Mouse (Mus musculus): ENCODE data around the gene Wdtc1. TPM values are rescaled to one million over a fixed set of nuclear protein-coding genes. Genes with fewer than 3 reads are reported as not detected.

The Wdtc1 gene
- polyA plus RNA-seq, 1 experiment from 2014 or later: 24.9 TPM

DNA sequence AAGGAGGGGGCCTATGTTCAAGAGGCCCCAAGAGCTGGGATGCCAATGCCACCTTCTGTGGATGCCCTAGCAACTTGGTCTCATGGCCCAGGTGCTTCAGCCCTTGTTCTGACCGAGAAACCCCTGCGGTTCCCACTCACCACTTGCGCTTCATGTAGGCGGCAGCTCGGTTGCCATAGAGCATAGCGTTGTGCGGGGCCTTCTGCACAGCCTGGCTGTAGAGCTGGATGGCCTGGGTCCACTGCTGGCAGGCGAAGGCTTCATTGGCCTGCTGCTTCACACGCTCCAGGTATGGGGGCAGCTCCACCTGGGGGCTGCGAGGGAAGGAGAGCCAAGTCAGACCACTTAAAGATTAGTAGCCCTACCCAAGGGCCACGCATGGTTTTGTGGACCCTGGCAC is 52.9 kb downstream of the Wdtc1 start:
- Histone ChIP-seq H3K4me1 (ENCODE audit: control insufficient read depth, insufficient read depth, low read length) (peaks cover 7% of the 10 kb centered on the region; the same call in 1 of the 2 replicates), H3K4me2 (ENCODE audit: low read length) (no peak overlapping the region), H3K9me3 (ENCODE audit: control insufficient read depth, low read length) (no peaks in the 10 kb centered on the region), H3K9ac (replicated peaks; ENCODE audit: low read length) (no peak overlapping the region), H3K27ac (replicated peaks; ENCODE audit: low read depth, low read length) (no peak overlapping the region), H3K27me3 (ENCODE audit: control insufficient read depth, insufficient read depth, low read length) (no peaks in the 10 kb centered on the region), H3K36me3 (ENCODE audit: control insufficient read depth, insufficient read depth, low read length) (peaks cover 65% of the 10 kb centered on the region), H3K4me3 (replicated peaks; ENCODE audit: low read depth, low read length) (no peak overlapping the region)
- DNase-seq: no peak
- no peak for ATAC-seq (ENCODE audit: low FRiP score, low TSS enrichment)
- WGBS: 89% methylated on average over 11 of the region's 11 CpGs

DNA sequence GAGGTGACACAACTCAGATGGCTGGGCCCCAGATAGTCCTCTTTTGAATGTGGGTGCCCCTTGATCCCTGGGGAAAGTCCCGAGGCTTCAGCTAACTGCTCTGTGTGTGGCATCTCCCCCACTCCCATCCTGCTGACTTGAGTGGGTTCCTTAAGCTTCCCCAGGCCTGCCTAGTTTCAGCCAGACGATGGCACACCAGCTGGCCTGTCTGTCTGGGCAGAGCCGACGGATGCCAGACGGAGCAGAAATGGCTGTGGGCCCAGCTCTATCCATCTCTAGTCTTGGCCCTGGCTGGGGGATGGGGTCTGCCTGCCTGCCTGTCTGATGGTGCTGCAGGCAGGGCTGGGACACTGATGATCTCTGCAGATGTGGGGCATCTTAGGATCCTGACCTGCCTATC is 53.6 kb downstream of the Wdtc1 start:
- H3K4me3 ChIP-seq (replicated peaks; ENCODE audit: low read depth, low read length): no peak overlapping the region
- peak overlapping the region; percentile 14 for H3K27ac ChIP-seq (replicated peaks; ENCODE audit: low read depth, low read length)
- H3K36me3 ChIP-seq (ENCODE audit: control insufficient read depth, insufficient read depth, low read length): peaks cover 72% of the 10 kb centered on the region
- no peak overlapping the region for H3K9ac ChIP-seq (replicated peaks; ENCODE audit: low read length)
- peaks cover 7% of the 10 kb centered on the region; the same call in 1 of the 2 replicates for H3K4me1 ChIP-seq (ENCODE audit: control insufficient read depth, insufficient read depth, low read length)
- no peaks in the 10 kb centered on the region for H3K27me3 ChIP-seq (ENCODE audit: control insufficient read depth, insufficient read depth, low read length)
- ATAC-seq (ENCODE audit: low FRiP score, low TSS enrichment) (no peak), DNase-seq (peak; percentile 28)
- H3K9me3 ChIP-seq (ENCODE audit: control insufficient read depth, low read length): no peaks in the 10 kb centered on the region
- 72% methylated on average over 5 of the region's 5 CpGs for WGBS
- H3K4me2 ChIP-seq (ENCODE audit: low read length): no peak overlapping the region

DNA sequence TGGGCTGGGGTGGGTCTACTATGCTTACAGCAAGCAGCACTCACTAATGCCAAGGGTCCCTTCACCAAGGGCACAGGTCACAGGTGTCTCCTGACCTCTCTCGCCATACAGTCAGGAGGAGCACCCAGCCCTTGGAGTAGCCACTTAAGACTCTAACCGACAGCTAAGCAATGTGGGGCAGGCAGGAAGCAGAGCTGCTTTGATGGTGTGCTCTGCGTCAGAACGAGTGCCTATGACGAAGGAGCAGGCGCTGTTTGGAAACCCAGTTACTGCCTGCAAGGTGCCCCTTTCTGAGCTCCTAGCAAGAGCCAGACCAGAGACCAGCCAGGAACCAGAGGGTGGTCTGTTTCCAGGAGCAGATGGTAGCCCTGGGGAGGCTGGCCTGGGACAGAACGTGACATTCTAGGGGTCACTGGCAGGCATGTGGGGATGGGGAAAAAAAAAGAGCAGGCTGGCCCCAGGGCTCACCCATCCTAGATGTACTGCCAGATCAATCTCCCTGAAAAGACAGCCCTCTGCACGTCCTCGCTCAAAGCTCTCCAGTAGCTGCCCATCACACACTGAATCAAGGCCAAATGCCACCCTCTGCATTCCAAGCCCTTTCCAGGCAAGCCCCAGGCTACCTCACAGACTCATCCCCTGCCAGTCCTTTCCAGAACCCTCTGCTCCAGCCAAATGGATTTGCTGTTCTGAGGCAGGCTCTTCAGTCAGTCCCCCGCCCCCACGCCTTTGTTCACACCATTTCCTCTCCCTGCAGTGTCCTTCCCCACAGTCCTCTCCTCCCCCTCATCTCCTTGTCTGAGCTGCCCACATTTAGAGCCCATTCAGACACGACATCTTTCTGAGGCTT is 54.5 kb downstream of the Wdtc1 start:
- H3K4me2 ChIP-seq (ENCODE audit: low read length): no peak overlapping the region
- DNase-seq (peak; percentile 53), ATAC-seq (ENCODE audit: low FRiP score, low TSS enrichment) (no peak)
- no peak overlapping the region for H3K4me3 ChIP-seq (replicated peaks; ENCODE audit: low read depth, low read length)
- H3K4me1 ChIP-seq (ENCODE audit: control insufficient read depth, insufficient read depth, low read length): peaks cover 7% of the 10 kb centered on the region; the same call in 1 of the 2 replicates
- H3K9me3 ChIP-seq (ENCODE audit: control insufficient read depth, low read length): no peaks in the 10 kb centered on the region
- peak overlapping the region; percentile 14 for H3K27ac ChIP-seq (replicated peaks; ENCODE audit: low read depth, low read length)
- H3K9ac ChIP-seq (replicated peaks; ENCODE audit: low read length): no peak overlapping the region; the same call in 1 of the 2 replicates
- peaks cover 71% of the 10 kb centered on the region for H3K36me3 ChIP-seq (ENCODE audit: control insufficient read depth, insufficient read depth, low read length)
- no peaks in the 10 kb centered on the region for H3K27me3 ChIP-seq (ENCODE audit: control insufficient read depth, insufficient read depth, low read length)
- 36% methylated on average over 12 of the region's 12 CpGs for WGBS

DNA sequence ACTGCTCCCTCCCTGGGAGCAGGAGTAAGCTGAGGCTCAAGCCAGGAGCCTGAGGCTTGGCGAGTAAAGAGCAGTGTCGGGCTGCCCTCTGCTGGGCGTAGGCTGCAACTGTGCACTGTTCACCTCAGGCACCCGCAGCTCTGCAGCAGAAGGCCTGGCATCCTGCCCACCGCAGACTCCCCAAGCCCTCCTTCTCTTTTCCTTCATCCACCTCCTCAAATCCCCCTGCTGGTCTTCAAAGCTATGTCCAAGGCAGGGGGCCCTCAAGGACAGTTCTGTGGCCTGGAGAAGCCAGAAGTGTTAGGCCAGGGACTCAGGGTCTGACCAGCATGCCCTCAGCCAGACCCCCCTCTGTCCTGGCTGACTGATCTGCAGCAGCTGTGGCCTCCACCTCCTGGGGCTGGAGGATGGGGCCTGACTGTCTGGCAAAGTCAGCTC is 55.5 kb downstream of the Wdtc1 start:
- 3% methylated on average over 5 of the region's 5 CpGs for WGBS
- Histone ChIP-seq H3K36me3 (ENCODE audit: control insufficient read depth, insufficient read depth, low read length) (peaks cover 62% of the 10 kb centered on the region), H3K4me2 (ENCODE audit: low read length) (no peak overlapping the region), H3K9me3 (ENCODE audit: control insufficient read depth, low read length) (no peaks in the 10 kb centered on the region), H3K27me3 (ENCODE audit: control insufficient read depth, insufficient read depth, low read length) (no peaks in the 10 kb centered on the region), H3K27ac (replicated peaks; ENCODE audit: low read depth, low read length) (peak overlapping the region; percentile 14; the same call in 1 of the 2 replicates), H3K9ac (replicated peaks; ENCODE audit: low read length) (0 out of 2 replicates have a peak overlapping the region, but pooled peaks have one; percentile 14), H3K4me1 (ENCODE audit: control insufficient read depth, insufficient read depth, low read length) (peaks cover 15% of the 10 kb centered on the region), H3K4me3 (replicated peaks; ENCODE audit: low read depth, low read length) (no peak overlapping the region)
- ATAC-seq (ENCODE audit: low FRiP score, low TSS enrichment): peak; percentile 82
- peak; percentile 94 for DNase-seq

DNA sequence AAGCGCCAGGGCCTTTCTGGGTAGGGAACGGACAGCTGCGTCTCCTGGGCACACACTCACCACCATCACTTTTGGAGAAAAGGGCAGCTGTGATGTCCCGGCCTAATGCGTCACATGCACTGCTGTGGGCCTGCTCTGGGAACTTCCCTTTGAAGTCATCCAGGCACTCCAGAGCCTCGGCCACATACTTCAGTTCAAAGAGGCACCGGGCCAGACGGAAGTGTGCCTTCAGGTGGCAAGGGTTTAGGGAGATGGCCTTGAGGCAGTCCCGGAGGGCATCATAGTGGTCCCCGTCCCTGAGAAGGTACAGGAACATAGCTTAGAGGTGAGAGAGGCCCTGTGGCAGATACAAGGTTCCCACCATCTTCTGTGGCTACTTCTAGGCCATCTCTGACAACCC is 55.9 kb downstream of the Wdtc1 start:
- no peak for DNase-seq
- H3K4me1 ChIP-seq (ENCODE audit: control insufficient read depth, insufficient read depth, low read length): peaks cover 15% of the 10 kb centered on the region
- no peak overlapping the region for H3K27ac ChIP-seq (replicated peaks; ENCODE audit: low read depth, low read length)
- H3K27me3 ChIP-seq (ENCODE audit: control insufficient read depth, insufficient read depth, low read length): no peaks in the 10 kb centered on the region
- H3K4me2 ChIP-seq (ENCODE audit: low read length): no peak overlapping the region
- WGBS: 75% methylated on average over 10 of the region's 10 CpGs
- H3K36me3 ChIP-seq (ENCODE audit: control insufficient read depth, insufficient read depth, low read length): peaks cover 60% of the 10 kb centered on the region
- no peak overlapping the region for H3K4me3 ChIP-seq (replicated peaks; ENCODE audit: low read depth, low read length)
- H3K9ac ChIP-seq (replicated peaks; ENCODE audit: low read length): no peak overlapping the region
- ATAC-seq (ENCODE audit: low FRiP score, low TSS enrichment): no peak
- no peaks in the 10 kb centered on the region for H3K9me3 ChIP-seq (ENCODE audit: control insufficient read depth, low read length)

DNA sequence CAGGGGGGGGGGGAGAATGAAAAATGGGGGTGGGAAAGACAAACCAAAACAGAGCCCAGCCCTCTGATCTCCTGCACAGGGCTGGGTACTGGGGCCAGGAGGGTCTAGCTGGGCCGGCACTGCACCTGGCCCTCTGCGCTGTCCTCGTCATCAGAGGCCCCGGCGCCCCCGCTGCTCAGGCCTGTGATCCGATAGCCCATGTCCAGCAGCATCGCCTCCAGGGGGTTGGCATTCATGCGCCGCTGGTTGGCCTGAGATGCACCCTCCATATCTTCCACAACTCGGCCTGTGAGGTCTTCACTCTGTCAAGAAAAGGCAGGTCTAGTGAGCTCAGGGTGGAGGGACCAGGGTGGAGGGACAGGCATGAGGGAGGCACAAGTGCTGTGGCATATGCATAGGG is 59.2 kb downstream of the Wdtc1 start:
- ATAC-seq (ENCODE audit: low FRiP score, low TSS enrichment) (no peak), DNase-seq (no peak)
- peaks cover 34% of the 10 kb centered on the region for H3K36me3 ChIP-seq (ENCODE audit: control insufficient read depth, insufficient read depth, low read length)
- no peaks in the 10 kb centered on the region for H3K27me3 ChIP-seq (ENCODE audit: control insufficient read depth, insufficient read depth, low read length)
- no peak overlapping the region for H3K27ac ChIP-seq (replicated peaks; ENCODE audit: low read depth, low read length)
- WGBS: 32% methylated on average over 11 of the region's 11 CpGs
- no peaks in the 10 kb centered on the region for H3K9me3 ChIP-seq (ENCODE audit: control insufficient read depth, low read length)
- no peak overlapping the region for H3K4me2 ChIP-seq (ENCODE audit: low read length)
- peaks cover 15% of the 10 kb centered on the region for H3K4me1 ChIP-seq (ENCODE audit: control insufficient read depth, insufficient read depth, low read length)
- peak overlapping the region; percentile 29; the same call in 1 of the 2 replicates for H3K9ac ChIP-seq (replicated peaks; ENCODE audit: low read length)
- H3K4me3 ChIP-seq (replicated peaks; ENCODE audit: low read depth, low read length): no peak overlapping the region

DNA sequence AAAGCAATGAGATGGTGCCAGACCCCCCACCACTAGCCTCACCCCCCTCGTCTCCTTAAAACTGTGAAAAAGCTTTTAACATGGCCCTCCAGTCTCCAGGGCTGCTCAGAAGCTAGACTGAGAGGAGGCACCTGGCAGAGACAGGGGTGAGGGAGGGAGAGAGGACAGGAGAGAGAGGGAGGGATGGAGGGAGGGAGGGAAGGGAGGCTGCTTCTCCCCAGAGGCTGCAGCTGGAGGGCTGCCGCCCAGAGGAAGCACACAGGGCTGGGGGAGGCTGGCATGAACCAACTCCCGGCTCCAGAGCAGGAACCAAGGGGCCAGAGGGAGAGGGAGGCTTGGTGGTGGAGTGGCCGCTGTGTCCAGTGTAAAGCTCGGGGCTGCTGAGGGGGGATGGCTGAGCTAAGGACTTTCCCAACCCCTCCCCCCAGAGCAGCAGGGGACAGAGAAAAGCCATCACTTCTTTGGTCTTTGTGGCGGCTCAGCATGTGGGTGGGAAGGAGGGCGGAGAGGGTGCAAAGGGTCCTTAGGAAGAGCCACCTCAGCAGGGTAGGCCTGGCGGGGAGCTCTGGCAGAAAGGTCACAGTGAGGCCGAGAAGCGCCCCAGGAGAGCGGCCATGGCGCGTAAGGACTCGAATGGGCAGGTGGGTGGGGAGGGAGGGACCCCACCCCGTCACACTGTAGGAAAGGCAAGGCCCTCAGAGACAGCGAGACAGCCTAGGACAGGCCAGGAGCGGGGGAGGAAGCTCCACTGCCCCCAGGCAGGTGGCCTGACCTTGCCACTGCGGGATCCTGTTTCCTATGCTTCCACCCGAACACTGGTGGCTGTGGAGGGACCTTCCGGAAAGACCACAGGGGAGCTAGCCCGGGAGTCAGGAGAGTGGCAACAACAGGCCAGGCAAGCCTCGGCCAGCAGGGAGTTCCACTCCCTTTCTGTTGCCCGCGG is 60.1 kb downstream of the Wdtc1 start:
- H3K9me3 ChIP-seq (ENCODE audit: control insufficient read depth, low read length): no peaks in the 10 kb centered on the region
- 13% methylated on average over 24 of the region's 24 CpGs for WGBS
- H3K27me3 ChIP-seq (ENCODE audit: control insufficient read depth, insufficient read depth, low read length): no peaks in the 10 kb centered on the region
- peak; percentile 51 for DNase-seq
- H3K4me2 ChIP-seq (ENCODE audit: low read length): no peak overlapping the region
- H3K27ac ChIP-seq (replicated peaks; ENCODE audit: low read depth, low read length): 0 out of 2 replicates have a peak overlapping the region, but pooled peaks have one; percentile 41
- peak; percentile 18; the same call in 1 of the 2 replicates for ATAC-seq (ENCODE audit: low FRiP score, low TSS enrichment)
- H3K4me1 ChIP-seq (ENCODE audit: control insufficient read depth, insufficient read depth, low read length): peaks cover 12% of the 10 kb centered on the region
- no peak overlapping the region for H3K4me3 ChIP-seq (replicated peaks; ENCODE audit: low read depth, low read length)
- H3K36me3 ChIP-seq (ENCODE audit: control insufficient read depth, insufficient read depth, low read length): peaks cover 28% of the 10 kb centered on the region
- peak overlapping the region; percentile 23; the same call in 1 of the 2 replicates for H3K9ac ChIP-seq (replicated peaks; ENCODE audit: low read length)

DNA sequence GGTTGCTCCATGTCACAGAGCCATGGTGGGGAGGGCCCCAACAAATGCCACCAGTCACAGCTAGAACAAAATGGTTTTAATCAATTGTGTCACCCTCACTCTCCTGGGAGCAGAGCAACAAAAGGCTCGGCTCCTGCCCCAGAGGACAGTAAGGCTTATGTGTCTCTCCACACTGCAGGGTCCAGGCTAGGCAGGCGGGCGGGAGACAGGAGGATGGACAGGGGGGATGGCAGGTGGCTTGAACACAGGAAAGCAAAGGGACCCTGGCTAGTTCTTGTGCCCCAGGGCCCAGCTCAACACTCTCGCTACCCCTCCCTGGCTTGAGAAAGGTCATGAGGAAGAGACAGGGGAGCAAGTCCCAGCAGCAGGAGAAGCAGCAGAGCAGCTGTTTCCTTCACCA is 60.9 kb downstream of the Wdtc1 start:
- Histone ChIP-seq H3K4me1 (ENCODE audit: control insufficient read depth, insufficient read depth, low read length) (peaks cover 9% of the 10 kb centered on the region), H3K9ac (replicated peaks; ENCODE audit: low read length) (no peak overlapping the region), H3K4me2 (ENCODE audit: low read length) (no peak overlapping the region), H3K27ac (replicated peaks; ENCODE audit: low read depth, low read length) (0 out of 2 replicates have a peak overlapping the region, but pooled peaks have one; percentile 26), H3K27me3 (ENCODE audit: control insufficient read depth, insufficient read depth, low read length) (no peaks in the 10 kb centered on the region), H3K4me3 (replicated peaks; ENCODE audit: low read depth, low read length) (no peak overlapping the region), H3K9me3 (ENCODE audit: control insufficient read depth, low read length) (no peaks in the 10 kb centered on the region), H3K36me3 (ENCODE audit: control insufficient read depth, insufficient read depth, low read length) (peaks cover 28% of the 10 kb centered on the region)
- ATAC-seq (ENCODE audit: low FRiP score, low TSS enrichment) (no peak; the same call in 1 of the 2 replicates), DNase-seq (no peak)
- WGBS: 31% methylated on average over 4 of the region's 4 CpGs

Data from midbrain, embryonic 14.5 days (tissue).